Mouse (Mus musculus): Measurements from ENCODE around the gene Cntnap5b. TPM values are rescaled to one million over a fixed set of nuclear protein-coding genes. Genes with fewer than 3 reads are reported as not detected.

The Cntnap5b gene
- polyA plus RNA-seq (2014; fragmentation: Illumina TruSeq; extraction: RNeasy Lipid Tissue Mini Kit (QIAGEN cat#74804); ENCODE audit: low read depth, low replicate concordance): 1.5 TPM

DNA sequence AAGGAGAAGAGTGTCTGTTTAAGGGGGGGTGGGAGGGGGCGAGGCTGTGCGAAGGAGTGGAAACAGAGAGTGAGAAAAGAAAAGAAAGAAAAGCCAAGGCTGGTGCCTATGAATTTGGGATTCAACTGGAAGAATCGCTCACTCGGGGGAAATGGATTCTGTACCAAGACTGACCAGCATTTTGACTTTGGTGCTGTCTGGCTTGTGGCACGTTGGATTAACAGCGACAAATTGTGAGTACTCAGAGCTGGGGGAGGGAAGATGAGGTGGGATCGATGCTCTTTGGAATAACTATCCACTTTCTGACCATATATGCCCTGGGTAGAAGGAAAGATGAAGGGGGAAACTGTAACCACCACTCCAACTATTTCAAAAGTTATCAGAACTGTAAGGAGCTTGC is at the start of gene Cntnap5b:
TSS of gene Cntnap5b (plus strand) at position 152 of the 400 bp plus-strand sequence.

Measured in adipose tissue, adult 10 weeks (tissue).